In the genomic region with DNA sequence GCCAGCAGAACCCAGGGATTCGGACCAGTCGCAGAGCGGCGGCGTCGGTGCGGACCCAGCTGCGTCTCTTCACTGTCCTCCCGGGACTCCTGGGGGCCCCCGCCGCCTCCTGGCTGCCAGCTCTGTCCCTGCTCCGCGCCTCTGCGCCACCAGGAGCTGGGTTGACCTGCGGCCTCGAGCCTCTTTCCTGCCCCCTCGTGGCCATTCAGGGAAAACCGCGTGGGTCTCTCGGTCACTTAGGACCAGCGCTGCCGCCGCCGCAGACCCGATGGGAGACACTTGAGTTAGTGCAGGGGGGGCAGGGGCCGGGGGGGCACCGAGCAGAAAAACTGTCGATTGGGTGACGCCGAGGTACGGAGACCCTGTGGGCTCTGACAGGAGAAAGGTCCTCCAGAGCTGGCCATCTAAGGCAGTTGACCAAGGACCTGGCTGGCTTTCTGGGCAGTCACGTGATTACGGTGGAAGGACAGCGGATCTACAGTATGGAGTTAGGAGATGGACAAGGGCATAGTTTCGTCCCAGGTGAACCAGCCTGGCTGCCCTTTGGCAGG, we compare ENCODE assay signal across 9 mouse cellular contexts. TPM values are rescaled to one million over a fixed set of nuclear protein-coding genes. Genes with fewer than 3 reads are reported as not detected.
DNase-seq lines count a peak whose midpoint lies in the region; ATAC-seq lines count a peak whose summit lies in the region.
"Had no signal": no experiment of that assay in that cellular context is flagged by ENCODE, and none has a peak within 500 bp of the region (broad histone marks: within the 10 kb centered on the region; RNA-seq: fewer than 3 reads in every experiment).

No protein-coding gene starts in this region.

- H3K9ac ChIP-seq in hindbrain, embryonic 13.5 days = peak overlapping the region; percentile 62

- peak overlapping the region; percentile 44 for H3K4me3 ChIP-seq in hindbrain, embryonic 13.5 days

- peak overlapping the region; percentile 78 for H3K4me2 ChIP-seq in hindbrain, embryonic 13.5 days

- H3K9me3 ChIP-seq in hindbrain, embryonic 13.5 days = no peaks in the 10 kb centered on the region

- peaks cover 68% of the 10 kb centered on the region for H3K27me3 ChIP-seq in hindbrain, embryonic 13.5 days

- peak; percentile 83 for ATAC-seq in hindbrain, embryonic 13.5 days (ENCODE audit: low FRiP score)

- H3K36me3 ChIP-seq in hindbrain, embryonic 13.5 days = no peaks in the 10 kb centered on the region

- WGBS in hindbrain, embryonic 13.5 days = 2% methylated on average over 35 of the region's 35 CpGs

- H3K4me1 ChIP-seq in hindbrain, embryonic 13.5 days (replicated peaks) = peaks cover 27% of the 10 kb centered on the region

- DNase-seq in R1 (ENCODE audit: low read depth, low spot score) = peak; percentile 84
- DNase-seq in cerebellum, postnatal 14 days = peak; percentile 90 to 91
- DNase-seq in frontal cortex, postnatal 36 days (ENCODE audit: low spot score in 2 of 2) = peak; percentile 64 to 66
- peak; percentile 55 to 70 for DNase-seq in layer of hippocampus, postnatal 36 days
- DNase-seq in lung, postnatal 25 days (ENCODE audit: low spot score) = peak; percentile 82
- peak; percentile 95 for DNase-seq in retina, embryonic 14.5 days (ENCODE audit: low spot score)
- DNase-seq in thymus, postnatal 25 days = peak; percentile 45

- no peak overlapping the region for H3K27ac ChIP-seq in hindbrain, embryonic 13.5 days

RNA-seq across cellular contexts. Expression of a gene that starts 48.2 kb away (rescaled TPM):
- not detected in 2 replicates for polyA plus RNA-seq in hindbrain, embryonic 13.5 days (2015; fragmentation: Nextera tagmentation; extraction: Ambion mirVana)
- under 1 TPM in 1 of 2 experiments, not detected in 1; 0.15 TPM for total RNA-seq in layer of hippocampus, postnatal 36 days (2021)
- polyA plus RNA-seq: gonadal fat pad, adult 2 months had no signal

Comparison
In these comparisons a context has a peak if more than half of its experiments do, and no peak if none do; other contexts are left out.
1. DNase-seq: peak in every context shown above with its lines; median percentile 95 in retina, embryonic 14.5 days; 90 in cerebellum, postnatal 14 days; 84 in R1; 82 in lung, postnatal 25 days; 65 in frontal cortex, postnatal 36 days; 62 in layer of hippocampus, postnatal 36 days; 45 in thymus, postnatal 25 days.